Mouse (Mus musculus) stomach, postnatal 0 days (tissue): ENCODE measurements around the gene Ptpn6.

Experiments used
- CTCF ChIP-seq: IDR thresholded peaks from 2 replicates; pipeline ENCODE4 v1.5.1; 2016; ENCODE audit warnings: antibody characterized with exemption, low read depth, mild to moderate bottlenecking, moderate library complexity
- EP300 ChIP-seq: optimal IDR thresholded peaks from 2 replicates; pipeline ENCODE3; 2016; ENCODE audit warnings: antibody characterized with exemption

DNA sequence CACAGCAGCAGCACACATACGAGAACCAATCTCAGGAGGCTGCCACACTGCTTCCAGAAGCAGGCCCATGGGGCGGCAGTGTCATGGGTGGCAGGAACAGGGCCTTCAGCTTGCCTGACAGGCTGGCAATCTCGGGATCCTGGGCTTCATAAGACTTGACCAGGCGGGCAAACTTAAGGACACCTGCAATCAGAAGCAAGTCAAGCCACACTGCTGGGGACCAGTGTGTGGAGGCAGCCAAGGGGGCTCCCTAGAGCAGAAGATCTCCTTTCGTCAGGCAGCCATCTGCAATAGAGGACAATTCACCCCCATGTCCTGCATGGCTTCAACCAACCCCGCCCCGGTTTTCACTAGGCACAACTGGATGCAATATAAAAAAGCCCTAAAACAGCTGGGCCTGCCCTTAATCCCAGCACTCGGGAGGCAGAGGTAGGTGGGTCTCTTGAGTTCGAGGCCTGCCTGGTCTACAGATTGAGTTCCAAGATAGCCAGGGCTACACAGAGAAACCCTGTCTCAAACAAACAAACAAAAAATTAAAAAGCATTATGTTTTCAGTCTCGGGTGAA lies 800 bp upstream of the Ptpn6 start:
- no peak for TF ChIP-seq EP300
- no peak for TF ChIP-seq CTCF
